Mouse (Mus musculus): ENCODE results near the gene Cdc25a.

Cdc25a gene

GRCm38 (mm10) chr9:109932756-109933375 lies 57.5 kb downstream of the Cdc25a start:
- DNase-seq, result peak; percentile 56

DNA sequence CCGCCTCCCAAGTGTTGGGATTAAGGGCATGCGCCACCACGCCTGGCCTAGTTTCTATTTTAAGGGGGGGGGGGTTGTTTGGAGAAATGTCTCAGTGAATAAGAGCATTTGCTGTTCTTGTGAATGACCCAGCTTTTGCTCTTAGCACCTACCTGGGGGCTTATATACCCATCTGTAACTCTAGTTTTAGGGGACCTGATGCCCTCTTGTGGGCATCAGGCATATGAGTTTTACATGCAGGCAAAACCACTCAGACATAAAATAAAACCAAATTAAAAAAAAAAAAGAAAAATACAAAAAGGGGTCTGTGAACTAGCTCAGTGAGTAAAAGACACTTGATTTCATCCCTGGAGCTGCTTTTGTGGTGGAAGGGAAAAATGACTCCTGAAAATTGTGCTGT lies 64.0 kb downstream of the Cdc25a start:
- no peak for DNase-seq

- no peak for DNase-seq
Measured at GRCm38 (mm10) chr9:109942796-109943195, 67.4 kb downstream of the Cdc25a start.

Measured in kidney, postnatal 14 days (tissue).